Mouse (Mus musculus): ENCODE data around the gene Spdef. TPM values are rescaled to one million over a fixed set of nuclear protein-coding genes. Genes with fewer than 3 reads are reported as not detected.

The Spdef gene
- total RNA-seq, 1 experiment, result not detected

GRCm38 (mm10) chr17:27740961-27741360 is 12.2 kb upstream of the Spdef start:
- Histone ChIP-seq H3K27ac (ENCODE audit: insufficient read depth, low read depth, low read length, poor library complexity, severe bottlenecking) (no peak overlapping the region), H3K9ac (ENCODE audit: insufficient read depth, low read depth, low read length, poor library complexity, severe bottlenecking) (no peak overlapping the region), H3K4me1 (ENCODE audit: control insufficient read depth in 2 of 2, insufficient read depth in 2 of 2, low read length in 2 of 2, poor library complexity in 1 of 2) (peaks cover 2 to 3% of the 10 kb centered on the region in 2 experiments; a peak in 1 of 4 replicates), H3K9me3 (ENCODE audit: control insufficient read depth, insufficient read depth, low read depth, low read length) (no peaks in the 10 kb centered on the region), H3K4me3 (ENCODE audit: insufficient read depth in 1 of 2, low read depth in 1 of 2, low read length in 2 of 2, poor library complexity in 1 of 2, severe bottlenecking in 1 of 2) (no peak overlapping the region), H3K36me3 (ENCODE audit: control insufficient read depth, insufficient read depth, low read length, poor library complexity, severe bottlenecking) (no peaks in the 10 kb centered on the region)
- DNase-seq (ENCODE audit: low read depth, low spot score), result no peak
- TF ChIP-seq HCFC1 (IDR thresholded peaks at IDR 0.05; ENCODE audit: borderline replicate concordance, insufficient read depth, low read length) (no peak), ZC3H11A (IDR thresholded peaks at IDR 0.05; ENCODE audit: borderline replicate concordance, low read depth, low read length) (no peak), ZNF384 (IDR thresholded peaks at IDR 0.05; ENCODE audit: low read depth, low read length) (no peak), CHD2 (IDR thresholded peaks at IDR 0.05; ENCODE audit: low read depth, low read length) (no peak), MAFK (IDR thresholded peaks at IDR 0.05; ENCODE audit: insufficient read depth, low read depth, low read length) (no peak)
- in situ Hi-C loops (cut with MboI; ENCODE audit: low sequenced_read_pairs in 2 of 2, unreplicated experiment in 2 of 2), result no loop called here

GRCm38 (mm10) chr17:27734344-27735073 is 5.8 kb upstream of the Spdef start:
- H3K9ac ChIP-seq (ENCODE audit: insufficient read depth, low read depth, low read length, poor library complexity, severe bottlenecking), result no peak overlapping the region
- no peak overlapping the region for H3K27ac ChIP-seq (ENCODE audit: insufficient read depth, low read depth, low read length, poor library complexity, severe bottlenecking)
- H3K4me3 ChIP-seq (ENCODE audit: insufficient read depth in 1 of 2, low read depth in 1 of 2, low read length in 2 of 2, poor library complexity in 1 of 2, severe bottlenecking in 1 of 2), result no peak overlapping the region
- peaks cover 2 to 16% of the 10 kb centered on the region in 2 experiments; a peak in 1 of 4 replicates for H3K4me1 ChIP-seq (ENCODE audit: control insufficient read depth in 2 of 2, insufficient read depth in 2 of 2, low read length in 2 of 2, poor library complexity in 1 of 2)
- H3K9me3 ChIP-seq (ENCODE audit: control insufficient read depth, insufficient read depth, low read depth, low read length), result no peaks in the 10 kb centered on the region
- no peaks in the 10 kb centered on the region for H3K36me3 ChIP-seq (ENCODE audit: control insufficient read depth, insufficient read depth, low read length, poor library complexity, severe bottlenecking)
- no peak for TF ChIP-seq ZC3H11A (IDR thresholded peaks at IDR 0.05; ENCODE audit: borderline replicate concordance, low read depth, low read length)
- TF ChIP-seq HCFC1 (IDR thresholded peaks at IDR 0.05; ENCODE audit: borderline replicate concordance, insufficient read depth, low read length), result no peak
- TF ChIP-seq ZNF384 (IDR thresholded peaks at IDR 0.05; ENCODE audit: low read depth, low read length), result no peak
- in situ Hi-C loops (cut with MboI; ENCODE audit: low sequenced_read_pairs in 2 of 2, unreplicated experiment in 2 of 2), result no loop called here
- DNase-seq (ENCODE audit: low read depth, low spot score), result no peak

GRCm38 (mm10) chr17:27732694-27733093 is 3.9 kb upstream of the Spdef start:
- in situ Hi-C loops (cut with MboI; ENCODE audit: low sequenced_read_pairs in 2 of 2, unreplicated experiment in 2 of 2), result no loop called here
- H3K9me3 ChIP-seq (ENCODE audit: control insufficient read depth, insufficient read depth, low read depth, low read length), result no peaks in the 10 kb centered on the region
- H3K36me3 ChIP-seq (ENCODE audit: control insufficient read depth, insufficient read depth, low read length, poor library complexity, severe bottlenecking), result no peaks in the 10 kb centered on the region
- no peak overlapping the region for H3K27ac ChIP-seq (ENCODE audit: insufficient read depth, low read depth, low read length, poor library complexity, severe bottlenecking)
- no peak for TF ChIP-seq ZNF384 (IDR thresholded peaks at IDR 0.05; ENCODE audit: low read depth, low read length)
- TF ChIP-seq MAFK (IDR thresholded peaks at IDR 0.05; ENCODE audit: insufficient read depth, low read depth, low read length), result peak; percentile 96
- TF ChIP-seq HCFC1 (IDR thresholded peaks at IDR 0.05; ENCODE audit: borderline replicate concordance, insufficient read depth, low read length), result no peak
- TF ChIP-seq CHD2 (IDR thresholded peaks at IDR 0.05; ENCODE audit: low read depth, low read length), result no peak
- TF ChIP-seq ZC3H11A (IDR thresholded peaks at IDR 0.05; ENCODE audit: borderline replicate concordance, low read depth, low read length), result no peak
- peaks cover 0 to 13% of the 10 kb centered on the region in 2 experiments; a peak in 1 of 4 replicates for H3K4me1 ChIP-seq (ENCODE audit: control insufficient read depth in 2 of 2, insufficient read depth in 2 of 2, low read length in 2 of 2, poor library complexity in 1 of 2)
- no peak overlapping the region for H3K4me3 ChIP-seq (ENCODE audit: insufficient read depth in 1 of 2, low read depth in 1 of 2, low read length in 2 of 2, poor library complexity in 1 of 2, severe bottlenecking in 1 of 2)
- no peak overlapping the region for H3K9ac ChIP-seq (ENCODE audit: insufficient read depth, low read depth, low read length, poor library complexity, severe bottlenecking)
- no peak for DNase-seq (ENCODE audit: low read depth, low spot score)

GRCm38 (mm10) chr17:27732152-27732551 is 3.4 kb upstream of the Spdef start:
- no peak overlapping the region for H3K27ac ChIP-seq (ENCODE audit: insufficient read depth, low read depth, low read length, poor library complexity, severe bottlenecking)
- no peak for DNase-seq (ENCODE audit: low read depth, low spot score)
- in situ Hi-C loops (cut with MboI; ENCODE audit: low sequenced_read_pairs in 2 of 2, unreplicated experiment in 2 of 2), result no loop called here
- no peak overlapping the region for H3K4me3 ChIP-seq (ENCODE audit: insufficient read depth in 1 of 2, low read depth in 1 of 2, low read length in 2 of 2, poor library complexity in 1 of 2, severe bottlenecking in 1 of 2)
- no peaks in the 10 kb centered on the region for H3K9me3 ChIP-seq (ENCODE audit: control insufficient read depth, insufficient read depth, low read depth, low read length)
- peaks cover 0 to 13% of the 10 kb centered on the region in 2 experiments; a peak in 1 of 4 replicates for H3K4me1 ChIP-seq (ENCODE audit: control insufficient read depth in 2 of 2, insufficient read depth in 2 of 2, low read length in 2 of 2, poor library complexity in 1 of 2)
- H3K36me3 ChIP-seq (ENCODE audit: control insufficient read depth, insufficient read depth, low read length, poor library complexity, severe bottlenecking), result no peaks in the 10 kb centered on the region
- TF ChIP-seq MAFK (IDR thresholded peaks at IDR 0.05; ENCODE audit: insufficient read depth, low read depth, low read length) (no peak), ZC3H11A (IDR thresholded peaks at IDR 0.05; ENCODE audit: borderline replicate concordance, low read depth, low read length) (no peak), HCFC1 (IDR thresholded peaks at IDR 0.05; ENCODE audit: borderline replicate concordance, insufficient read depth, low read length) (no peak), CHD2 (IDR thresholded peaks at IDR 0.05; ENCODE audit: low read depth, low read length) (no peak), ZNF384 (IDR thresholded peaks at IDR 0.05; ENCODE audit: low read depth, low read length) (no peak)
- no peak overlapping the region for H3K9ac ChIP-seq (ENCODE audit: insufficient read depth, low read depth, low read length, poor library complexity, severe bottlenecking)

Data from ES-E14 (cell line).